Mouse (Mus musculus): ENCODE data around the gene Tesk2. TPM values are rescaled to one million over a fixed set of nuclear protein-coding genes. Genes with fewer than 3 reads are reported as not detected.
"Not testable (repeated sequence)": the region's sequence is repeated elsewhere in the genome, so short reads cannot be mapped to it uniquely, and the experiment has no call there.

Tesk2 gene
- polyA plus RNA-seq, 1 experiment = 3.1 TPM

- Histone ChIP-seq H3K4me3 (ENCODE audit: extremely low read depth, insufficient read depth, insufficient read length) (no peak overlapping the region), H3K4me1 (ENCODE audit: control insufficient read depth, insufficient read depth, insufficient read length) (peaks cover under 1% of the 10 kb centered on the region; the same call in 1 of the 2 replicates), H3K36me3 (ENCODE audit: control insufficient read depth, insufficient read depth, low read length) (no peaks in the 10 kb centered on the region), H3K27me3 (ENCODE audit: control insufficient read depth, insufficient read depth, low read length) (no peaks in the 10 kb centered on the region), H3K27ac (ENCODE audit: insufficient read depth, low read length) (no peak overlapping the region)
- TF ChIP-seq CTCF (IDR thresholded peaks at IDR 0.05; ENCODE audit: extremely low read depth, insufficient read depth, insufficient read length, insufficient replicate concordance) = no peak
- TF ChIP-seq POLR2A (IDR thresholded peaks at IDR 0.05; ENCODE audit: low read depth, low read length) = no peak
- DNase-seq (ENCODE audit: low read depth in 1 of 2, low spot score in 2 of 2) = no peak
- 70% methylated on average over 6 of the region's 6 CpGs for WGBS
These were observed 109.3 kb downstream of the Tesk2 start for GRCm38 (mm10) chr4:116830070-116830368.

GRCm38 (mm10) chr4:116838999-116839398, 118.3 kb downstream of the Tesk2 start:
- TF ChIP-seq CTCF (IDR thresholded peaks at IDR 0.05; ENCODE audit: extremely low read depth, insufficient read depth, insufficient read length, insufficient replicate concordance) = no peak
- no peak for DNase-seq (ENCODE audit: low read depth in 1 of 2, low spot score in 2 of 2)
- H3K27ac ChIP-seq (ENCODE audit: insufficient read depth, low read length) = no peak overlapping the region
- peaks cover 2% of the 10 kb centered on the region; the same call in 1 of the 2 replicates for H3K27me3 ChIP-seq (ENCODE audit: control insufficient read depth, insufficient read depth, low read length)
- WGBS = 76% methylated on average over 2 of the region's 2 CpGs
- no peak overlapping the region for H3K4me3 ChIP-seq (ENCODE audit: extremely low read depth, insufficient read depth, insufficient read length)
- no peaks in the 10 kb centered on the region for H3K36me3 ChIP-seq (ENCODE audit: control insufficient read depth, insufficient read depth, low read length)
- H3K4me1 ChIP-seq (ENCODE audit: control insufficient read depth, insufficient read depth, insufficient read length) = no peaks in the 10 kb centered on the region

- H3K4me3 ChIP-seq (ENCODE audit: extremely low read depth, insufficient read depth, insufficient read length); H3K36me3 ChIP-seq (ENCODE audit: control insufficient read depth, insufficient read depth, low read length); H3K27me3 ChIP-seq (ENCODE audit: control insufficient read depth, insufficient read depth, low read length); H3K4me1 ChIP-seq (ENCODE audit: control insufficient read depth, insufficient read depth, insufficient read length); H3K27ac ChIP-seq (ENCODE audit: insufficient read depth, low read length); DNase-seq (ENCODE audit: low read depth in 1 of 2, low spot score in 2 of 2): not testable (repeated sequence)
- 44% methylated on average over 27 of the region's 29 CpGs for WGBS
These were observed 119.3 kb downstream of the Tesk2 start for GRCm38 (mm10) chr4:116840096-116840495.

GRCm38 (mm10) chr4:116840841-116841240, 120.1 kb downstream of the Tesk2 start:
- no peak for DNase-seq (ENCODE audit: low read depth in 1 of 2, low spot score in 2 of 2)
- Histone ChIP-seq H3K36me3 (ENCODE audit: control insufficient read depth, insufficient read depth, low read length) (no peaks in the 10 kb centered on the region), H3K27me3 (ENCODE audit: control insufficient read depth, insufficient read depth, low read length) (peaks cover 2% of the 10 kb centered on the region; the same call in 1 of the 2 replicates), H3K27ac (ENCODE audit: insufficient read depth, low read length) (no peak overlapping the region), H3K4me1 (ENCODE audit: control insufficient read depth, insufficient read depth, insufficient read length) (no peaks in the 10 kb centered on the region), H3K4me3 (ENCODE audit: extremely low read depth, insufficient read depth, insufficient read length) (no peak overlapping the region)
- 83% methylated on average over 6 of the region's 6 CpGs for WGBS
- TF ChIP-seq POLR2A (IDR thresholded peaks at IDR 0.05; ENCODE audit: low read depth, low read length) = no peak
- no peak for TF ChIP-seq CTCF (IDR thresholded peaks at IDR 0.05; ENCODE audit: extremely low read depth, insufficient read depth, insufficient read length, insufficient replicate concordance)

- TF ChIP-seq CTCF (IDR thresholded peaks at IDR 0.05; ENCODE audit: extremely low read depth, insufficient read depth, insufficient read length, insufficient replicate concordance) (no peak), POLR2A (IDR thresholded peaks at IDR 0.05; ENCODE audit: low read depth, low read length) (no peak)
- H3K36me3 ChIP-seq (ENCODE audit: control insufficient read depth, insufficient read depth, low read length) = no peaks in the 10 kb centered on the region
- H3K27ac ChIP-seq (ENCODE audit: insufficient read depth, low read length) = no peak overlapping the region
- peaks cover 2% of the 10 kb centered on the region; the same call in 1 of the 2 replicates for H3K27me3 ChIP-seq (ENCODE audit: control insufficient read depth, insufficient read depth, low read length)
- no peaks in the 10 kb centered on the region for H3K4me1 ChIP-seq (ENCODE audit: control insufficient read depth, insufficient read depth, insufficient read length)
- no peak for DNase-seq (ENCODE audit: low read depth in 1 of 2, low spot score in 2 of 2)
- no peak overlapping the region for H3K4me3 ChIP-seq (ENCODE audit: extremely low read depth, insufficient read depth, insufficient read length)
- WGBS = 93% methylated on average over 3 of the region's 3 CpGs
These were observed 123.6 kb downstream of the Tesk2 start for GRCm38 (mm10) chr4:116844324-116844723.

GRCm38 (mm10) chr4:116849901-116850300, 129.2 kb downstream of the Tesk2 start:
- 85% methylated on average over 3 of the region's 3 CpGs for WGBS
- H3K27me3 ChIP-seq (ENCODE audit: control insufficient read depth, insufficient read depth, low read length) = no peaks in the 10 kb centered on the region
- no peaks in the 10 kb centered on the region for H3K4me1 ChIP-seq (ENCODE audit: control insufficient read depth, insufficient read depth, insufficient read length)
- H3K27ac ChIP-seq (ENCODE audit: insufficient read depth, low read length) = no peak overlapping the region
- no peak for DNase-seq (ENCODE audit: low read depth in 1 of 2, low spot score in 2 of 2)
- TF ChIP-seq CTCF (IDR thresholded peaks at IDR 0.05; ENCODE audit: extremely low read depth, insufficient read depth, insufficient read length, insufficient replicate concordance) = no peak
- no peak for TF ChIP-seq POLR2A (IDR thresholded peaks at IDR 0.05; ENCODE audit: low read depth, low read length)
- H3K36me3 ChIP-seq (ENCODE audit: control insufficient read depth, insufficient read depth, low read length) = no peaks in the 10 kb centered on the region
- H3K4me3 ChIP-seq (ENCODE audit: extremely low read depth, insufficient read depth, insufficient read length) = no peak overlapping the region

GRCm38 (mm10) chr4:116854286-116854685, 133.5 kb downstream of the Tesk2 start:
- Histone ChIP-seq H3K4me1 (ENCODE audit: control insufficient read depth, insufficient read depth, insufficient read length) (no peaks in the 10 kb centered on the region), H3K4me3 (ENCODE audit: extremely low read depth, insufficient read depth, insufficient read length) (no peak overlapping the region), H3K36me3 (ENCODE audit: control insufficient read depth, insufficient read depth, low read length) (no peaks in the 10 kb centered on the region), H3K27ac (ENCODE audit: insufficient read depth, low read length) (no peak overlapping the region), H3K27me3 (ENCODE audit: control insufficient read depth, insufficient read depth, low read length) (no peaks in the 10 kb centered on the region)
- no peak for DNase-seq (ENCODE audit: low read depth in 1 of 2, low spot score in 2 of 2)
- TF ChIP-seq POLR2A (IDR thresholded peaks at IDR 0.05; ENCODE audit: low read depth, low read length) (no peak), CTCF (IDR thresholded peaks at IDR 0.05; ENCODE audit: extremely low read depth, insufficient read depth, insufficient read length, insufficient replicate concordance) (no peak)
- WGBS = 49% methylated on average over 2 of the region's 2 CpGs

Other genes with a start within 250 kb of the Tesk2 start
- gene Ipp, start 213.4 kb upstream of the Tesk2 start, polyA plus RNA-seq (2012; rRNA removed) = 0.97 and 1.1 TPM in 2 replicates
- gene Tmem69, start 165.0 kb upstream of the Tesk2 start, polyA plus RNA-seq (2012; rRNA removed) = 2.3 and 2.7 TPM in 2 replicates
- 23.2 and 26.1 TPM in 2 replicates for gene Gpbp1l1, start 163.3 kb upstream of the Tesk2 start, polyA plus RNA-seq (2012; rRNA removed)
- gene Ccdc17, start 124.3 kb upstream of the Tesk2 start, polyA plus RNA-seq (2012; rRNA removed) = 9.4 and 10.8 TPM in 2 replicates
- gene Nasp, start 93.0 kb upstream of the Tesk2 start, polyA plus RNA-seq (2012; rRNA removed) = 2.0 and 2.6 TPM in 2 replicates
- gene Akr1a1, start 69.3 kb upstream of the Tesk2 start, polyA plus RNA-seq (2012; rRNA removed) = 246 and 290 TPM in 2 replicates
- gene Prdx1, start 35.4 kb upstream of the Tesk2 start, polyA plus RNA-seq (2012; rRNA removed) = 23.9 and 27.8 TPM in 2 replicates
- gene Mmachc, start 12.5 kb upstream of the Tesk2 start, polyA plus RNA-seq (2012; rRNA removed) = 4.0 and 4.4 TPM in 2 replicates
- 15.9 and 20.3 TPM in 2 replicates for gene Ccdc163, start 12.4 kb upstream of the Tesk2 start, polyA plus RNA-seq (2012; rRNA removed)
- 18.7 and 23.3 TPM in 2 replicates for gene Toe1, start 86.7 kb downstream of the Tesk2 start, polyA plus RNA-seq (2012; rRNA removed)
- gene Mutyh, start 86.8 kb downstream of the Tesk2 start, polyA plus RNA-seq (2012; rRNA removed) = 10.7 and 13.3 TPM in 2 replicates
- gene Hpdl, start 100.8 kb downstream of the Tesk2 start, polyA plus RNA-seq (2012; rRNA removed) = 0.22 and 0.27 TPM in 2 replicates
- gene Zswim5, start 156.4 kb downstream of the Tesk2 start, polyA plus RNA-seq (2012; rRNA removed) = 0.07 TPM in 2 replicates

Data from spleen, adult 2 months (tissue).